Mouse (Mus musculus) retina, adult 2 months (tissue): ENCODE measurements around the gene Ccdc47.
A peak's percentile ranks its signal among the peaks of the same experiment; 100 is the strongest.
"Not testable (repeated sequence)": the region's sequence is repeated elsewhere in the genome, so short reads cannot be mapped to it uniquely, and the experiment has no call there.

ENCODE experiments used
- DNase-seq: peaks from one replicate; pipeline ENCODE4 v3.0.0-alpha.2; 2012; ENCODE audit warnings: low read depth, low spot score

Ccdc47 gene

GRCm38 (mm10) chr11:106215927-106216729, at the start of gene Ccdc47:
Ccdc47 (minus strand) TSS chr11:106216344.
- DNase-seq = peak; percentile 99

GRCm38 (mm10) chr11:106265570-106265969, 49.4 kb upstream of the Ccdc47 start:
- DNase-seq = no peak

- DNase-seq = no peak
These were observed 48.8 kb upstream of the Ccdc47 start for GRCm38 (mm10) chr11:106264988-106265387.

GRCm38 (mm10) chr11:106263963-106264362, 47.8 kb upstream of the Ccdc47 start:
- DNase-seq = no peak

GRCm38 (mm10) chr11:106260826-106261450, 44.8 kb upstream of the Ccdc47 start:
- DNase-seq = no peak

- DNase-seq = no peak
These were observed 40.6 kb upstream of the Ccdc47 start for GRCm38 (mm10) chr11:106256775-106257174.

GRCm38 (mm10) chr11:106255685-106256451, 39.7 kb upstream of the Ccdc47 start, which contains the start of the genes Ftsj3 and Psmc5:
Ftsj3 (minus strand) TSS chr11:106256079.
Psmc5 (plus strand) TSS chr11:106256154.
- DNase-seq = peak; percentile 97

- no peak for DNase-seq
These were observed 39.0 kb upstream of the Ccdc47 start for GRCm38 (mm10) chr11:106255174-106255573.

GRCm38 (mm10) chr11:106254767-106255166, 38.6 kb upstream of the Ccdc47 start:
- DNase-seq = no peak

- no peak for DNase-seq
These were observed 33.2 kb upstream of the Ccdc47 start for GRCm38 (mm10) chr11:106249326-106249725.

- no peak for DNase-seq
These were observed 30.7 kb upstream of the Ccdc47 start for GRCm38 (mm10) chr11:106246834-106247233.

GRCm38 (mm10) chr11:106233978-106234377, 17.8 kb upstream of the Ccdc47 start:
- not testable (repeated sequence) for DNase-seq

GRCm38 (mm10) chr11:106220603-106221002, 4.5 kb upstream of the Ccdc47 start:
- no peak for DNase-seq

GRCm38 (mm10) chr11:106216730-106217490, 766 bp upstream of the Ccdc47 start, which contains the start of gene Ddx42:
Ddx42 (plus strand) TSS chr11:106216926.
- DNase-seq = peak; percentile 92

GRCm38 (mm10) chr11:106215450-106215859, 689 bp downstream of the Ccdc47 start:
- no peak for DNase-seq

- no peak for DNase-seq
These were observed 1.3 kb downstream of the Ccdc47 start for GRCm38 (mm10) chr11:106214856-106215255.

- no peak for DNase-seq
These were observed 3.4 kb downstream of the Ccdc47 start for GRCm38 (mm10) chr11:106212771-106213170.

- DNase-seq = no peak
These were observed 14.1 kb downstream of the Ccdc47 start, which contains the start of gene Strada for GRCm38 (mm10) chr11:106202123-106202465. Strada (minus strand) TSS chr11:106202168.

GRCm38 (mm10) chr11:106201337-106202122, 14.6 kb downstream of the Ccdc47 start:
- no peak for DNase-seq

- DNase-seq = no peak
These were observed 15.4 kb downstream of the Ccdc47 start for GRCm38 (mm10) chr11:106200756-106201155.
